Mouse (Mus musculus): ENCODE measurements at regions not wholly inside any gene's neighbourhood (a gene's known extent, or its start where the extent isn't known, plus 50 kb on each side); places are given as distances from the start of the nearest gene placed in this dataset.

- Histone ChIP-seq H3K4me3 (ENCODE audit: low read depth, low read length) (no peak overlapping the region), H3K9ac (replicated peaks; ENCODE audit: low read depth, low read length) (no peak overlapping the region), H3K4me2 (ENCODE audit: low read depth, low read length) (no peak overlapping the region), H3K27ac (ENCODE audit: low read depth) (no peak overlapping the region), H3K36me3 (replicated peaks; ENCODE audit: control insufficient read depth, insufficient read depth, low read length) (no peaks in the 10 kb centered on the region), H3K4me1 (ENCODE audit: control insufficient read depth, insufficient read depth) (no peaks in the 10 kb centered on the region), H3K27me3 (ENCODE audit: control insufficient read depth, insufficient read depth, low read length) (no peaks in the 10 kb centered on the region), H3K9me3 (replicated peaks; ENCODE audit: control insufficient read depth, low read length) (no peaks in the 10 kb centered on the region)
- no peak for ATAC-seq (ENCODE audit: insufficient read depth, low read depth)
- no peak for DNase-seq (ENCODE audit: low spot score)
- TF ChIP-seq CTCF (IDR thresholded peaks at IDR 0.05; ENCODE audit: low read depth) = no peak
- WGBS = 67% methylated on average over 4 of the region's 4 CpGs
Measured at GRCm38 (mm10) chr3:76014766-76015165, 58.0 kb upstream of the Golim4 start.

- H3K27me3 ChIP-seq (ENCODE audit: control insufficient read depth, insufficient read depth, low read length) = no peaks in the 10 kb centered on the region
- no peaks in the 10 kb centered on the region for H3K4me1 ChIP-seq (ENCODE audit: control insufficient read depth, insufficient read depth)
- H3K9ac ChIP-seq (replicated peaks; ENCODE audit: low read depth, low read length) = no peak overlapping the region
- no peak for TF ChIP-seq EP300 (IDR thresholded peaks at IDR 0.05; ENCODE audit: low read depth)
- TF ChIP-seq CTCF (IDR thresholded peaks at IDR 0.05; ENCODE audit: low read depth) = peak; percentile 66
- peak; percentile 34 for DNase-seq (ENCODE audit: low spot score)
- H3K4me3 ChIP-seq (ENCODE audit: low read depth, low read length) = no peak overlapping the region
- H3K27ac ChIP-seq (ENCODE audit: low read depth) = no peak overlapping the region
- 26% methylated on average over 3 of the region's 3 CpGs for WGBS
- no peaks in the 10 kb centered on the region for H3K36me3 ChIP-seq (replicated peaks; ENCODE audit: control insufficient read depth, insufficient read depth, low read length)
- no peak for ATAC-seq (ENCODE audit: insufficient read depth, low read depth)
- H3K9me3 ChIP-seq (replicated peaks; ENCODE audit: control insufficient read depth, low read length) = no peaks in the 10 kb centered on the region
- no peak overlapping the region for H3K4me2 ChIP-seq (ENCODE audit: low read depth, low read length)
Measured at GRCm38 (mm10) chr3:76008564-76009183, 51.9 kb upstream of the Golim4 start.

All from heart, postnatal 0 days (tissue).